Mouse (Mus musculus): Measurements from ENCODE around the gene Hectd2. TPM values are rescaled to one million over a fixed set of nuclear protein-coding genes. Genes with fewer than 3 reads are reported as not detected.

Gene Hectd2
- polyA plus RNA-seq, 1 experiment from 2014 or later = 10.9 TPM

GRCm38 (mm10) chr19:36667368-36667767 lies 112.9 kb downstream of the Hectd2 start:
- H3K4me3 ChIP-seq (ENCODE audit: low read depth, low read length) = no peak overlapping the region
- no peak overlapping the region for H3K27ac ChIP-seq (ENCODE audit: low read depth, low read length)
- H3K9ac ChIP-seq (ENCODE audit: low read depth, low read length) = no peak overlapping the region
- 90% methylated on average over 6 of the region's 6 CpGs for WGBS
- no peaks in the 10 kb centered on the region for H3K4me1 ChIP-seq (replicated peaks; ENCODE audit: control insufficient read depth, insufficient read depth, low read length)
- no peaks in the 10 kb centered on the region for H3K27me3 ChIP-seq (ENCODE audit: control insufficient read depth, insufficient read depth, low read length)
- DNase-seq (ENCODE audit: low spot score) = no peak
- H3K4me2 ChIP-seq (replicated peaks; ENCODE audit: low read depth, low read length) = no peak overlapping the region
- no peaks in the 10 kb centered on the region for H3K36me3 ChIP-seq (ENCODE audit: control insufficient read depth, insufficient read depth, low read length)
- H3K9me3 ChIP-seq (ENCODE audit: control insufficient read depth, low read length) = no peaks in the 10 kb centered on the region
- no peak for ATAC-seq (ENCODE audit: low FRiP score)

GRCm38 (mm10) chr19:36668098-36668497 lies 113.7 kb downstream of the Hectd2 start:
- Histone ChIP-seq H3K9me3 (ENCODE audit: control insufficient read depth, low read length) (no peaks in the 10 kb centered on the region), H3K9ac (ENCODE audit: low read depth, low read length) (no peak overlapping the region), H3K27ac (ENCODE audit: low read depth, low read length) (no peak overlapping the region), H3K4me3 (ENCODE audit: low read depth, low read length) (no peak overlapping the region), H3K4me1 (replicated peaks; ENCODE audit: control insufficient read depth, insufficient read depth, low read length) (no peaks in the 10 kb centered on the region), H3K36me3 (ENCODE audit: control insufficient read depth, insufficient read depth, low read length) (no peaks in the 10 kb centered on the region), H3K4me2 (replicated peaks; ENCODE audit: low read depth, low read length) (no peak overlapping the region), H3K27me3 (ENCODE audit: control insufficient read depth, insufficient read depth, low read length) (no peaks in the 10 kb centered on the region)
- no peak for DNase-seq (ENCODE audit: low spot score)
- 72% methylated on average over 1 of the region's 1 CpGs for WGBS
- ATAC-seq (ENCODE audit: low FRiP score) = no peak

- DNase-seq (ENCODE audit: low spot score) (no peak), ATAC-seq (ENCODE audit: low FRiP score) (peak; percentile 33; the same call in 1 of the 2 replicates)
- no peaks in the 10 kb centered on the region for H3K4me1 ChIP-seq (replicated peaks; ENCODE audit: control insufficient read depth, insufficient read depth, low read length)
- no peaks in the 10 kb centered on the region for H3K27me3 ChIP-seq (ENCODE audit: control insufficient read depth, insufficient read depth, low read length)
- no peaks in the 10 kb centered on the region for H3K36me3 ChIP-seq (ENCODE audit: control insufficient read depth, insufficient read depth, low read length)
- no peak overlapping the region for H3K4me2 ChIP-seq (replicated peaks; ENCODE audit: low read depth, low read length)
- no peak overlapping the region for H3K9ac ChIP-seq (ENCODE audit: low read depth, low read length)
- H3K27ac ChIP-seq (ENCODE audit: low read depth, low read length) = 0 out of 2 replicates have a peak overlapping the region, but pooled peaks have one; percentile 39
- H3K4me3 ChIP-seq (ENCODE audit: low read depth, low read length) = no peak overlapping the region
- no peaks in the 10 kb centered on the region for H3K9me3 ChIP-seq (ENCODE audit: control insufficient read depth, low read length)
- 47% methylated on average over 2 of the region's 2 CpGs for WGBS
Measured at GRCm38 (mm10) chr19:36668881-36669639, 114.6 kb downstream of the Hectd2 start.

GRCm38 (mm10) chr19:36669720-36670451 lies 115.4 kb downstream of the Hectd2 start:
- Histone ChIP-seq H3K4me2 (replicated peaks; ENCODE audit: low read depth, low read length) (no peak overlapping the region), H3K27ac (ENCODE audit: low read depth, low read length) (peak overlapping the region; percentile 39; the same call in 1 of the 2 replicates), H3K27me3 (ENCODE audit: control insufficient read depth, insufficient read depth, low read length) (no peaks in the 10 kb centered on the region), H3K36me3 (ENCODE audit: control insufficient read depth, insufficient read depth, low read length) (no peaks in the 10 kb centered on the region), H3K4me3 (ENCODE audit: low read depth, low read length) (no peak overlapping the region), H3K9me3 (ENCODE audit: control insufficient read depth, low read length) (no peaks in the 10 kb centered on the region), H3K9ac (ENCODE audit: low read depth, low read length) (no peak overlapping the region), H3K4me1 (replicated peaks; ENCODE audit: control insufficient read depth, insufficient read depth, low read length) (no peaks in the 10 kb centered on the region)
- 46% methylated on average over 5 of the region's 5 CpGs for WGBS
- peak; percentile 46; the same call in 1 of the 2 replicates for ATAC-seq (ENCODE audit: low FRiP score)
- no peak for DNase-seq (ENCODE audit: low spot score)

Other genes with a start within 250 kb of the Hectd2 start
- 10.6 and 11.0 TPM in 2 replicates for gene Pcgf5, start 206.3 kb upstream of the Hectd2 start, polyA plus RNA-seq (2014; fragmentation: Nextera tagmentation; extraction: Ambion mirVana)
- gene Ppp1r3c, start 182.0 kb downstream of the Hectd2 start, polyA plus RNA-seq (2014; fragmentation: Nextera tagmentation; extraction: Ambion mirVana) = 6.4 and 7.7 TPM in 2 replicates

Data from hindbrain, embryonic 11.5 days (tissue).